Mouse (Mus musculus) heart, postnatal 25 days (tissue): Measurements from ENCODE around the gene Cstf3. TPM values are rescaled to one million over a fixed set of nuclear protein-coding genes. Genes with fewer than 3 reads are reported as not detected.

Experiments used
- DNase-seq: peaks from one replicate; pipeline ENCODE4 v3.0.0; 2022; ENCODE audit warnings: low spot score
- intact Hi-C: fragments of 180-260 bp; cut with DNase I; formaldehyde crosslinking; loops from one replicate; pipeline ENCODE4 v1.15.1; 2025
- total RNA-seq, 2 experiments: library from RNA; stranded (reverse); gene quantifications; 2 replicates each; pipeline ENCODE4 v1.2.3; 2021

Cstf3 gene
- total RNA-seq, 2 experiments from 2014 or later: 12.0 to 14.7 TPM

DNA sequence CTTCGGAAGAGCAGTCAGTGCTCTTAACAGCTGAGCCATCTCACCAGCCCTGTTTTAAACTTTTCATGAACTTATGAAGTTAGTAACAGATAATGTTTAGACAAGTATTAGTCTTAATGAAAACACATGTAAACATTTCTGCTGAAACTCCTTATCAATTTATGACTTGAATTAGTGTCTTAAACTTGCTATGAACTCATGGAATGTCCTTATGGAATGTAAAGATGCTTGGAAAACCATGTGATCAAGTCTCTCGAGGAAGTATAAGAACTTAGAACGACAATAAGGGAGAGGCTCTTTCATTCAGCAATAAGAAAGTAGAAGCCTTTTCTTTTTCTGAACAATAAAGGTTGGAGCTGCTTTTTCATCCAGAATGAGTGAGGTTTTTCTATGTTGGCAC is 114.0 kb downstream of the Cstf3 start:
- intact Hi-C loops: no loop called here
- DNase-seq: no peak

DNA sequence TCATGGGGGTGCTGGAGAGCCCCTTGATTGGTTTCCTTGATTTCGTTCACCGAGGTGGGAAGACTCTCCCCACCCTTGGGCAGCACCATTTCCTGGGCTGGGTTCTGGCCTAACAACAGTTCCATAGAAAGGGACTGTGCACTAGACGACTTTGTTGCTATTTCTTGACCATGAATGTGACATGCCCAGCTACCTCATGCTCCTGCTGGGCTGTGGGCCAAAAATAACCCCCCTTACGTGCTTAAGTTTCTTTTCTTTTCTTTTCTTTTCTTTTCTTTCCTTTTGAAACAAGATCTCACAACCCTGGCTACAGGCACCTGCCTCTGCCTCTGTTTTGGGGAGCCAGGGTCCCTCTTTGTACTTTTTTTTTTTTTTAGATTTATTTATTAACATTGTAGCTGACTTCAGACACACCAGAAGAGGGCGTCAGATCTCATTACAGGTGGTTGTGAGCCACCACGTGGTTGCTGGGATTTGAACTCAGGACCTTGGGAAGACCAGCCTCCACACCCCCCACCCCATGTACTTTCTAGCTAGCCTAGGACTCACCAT is 119.5 kb downstream of the Cstf3 start:
- intact Hi-C loops: no loop called here
- DNase-seq: no peak

DNA sequence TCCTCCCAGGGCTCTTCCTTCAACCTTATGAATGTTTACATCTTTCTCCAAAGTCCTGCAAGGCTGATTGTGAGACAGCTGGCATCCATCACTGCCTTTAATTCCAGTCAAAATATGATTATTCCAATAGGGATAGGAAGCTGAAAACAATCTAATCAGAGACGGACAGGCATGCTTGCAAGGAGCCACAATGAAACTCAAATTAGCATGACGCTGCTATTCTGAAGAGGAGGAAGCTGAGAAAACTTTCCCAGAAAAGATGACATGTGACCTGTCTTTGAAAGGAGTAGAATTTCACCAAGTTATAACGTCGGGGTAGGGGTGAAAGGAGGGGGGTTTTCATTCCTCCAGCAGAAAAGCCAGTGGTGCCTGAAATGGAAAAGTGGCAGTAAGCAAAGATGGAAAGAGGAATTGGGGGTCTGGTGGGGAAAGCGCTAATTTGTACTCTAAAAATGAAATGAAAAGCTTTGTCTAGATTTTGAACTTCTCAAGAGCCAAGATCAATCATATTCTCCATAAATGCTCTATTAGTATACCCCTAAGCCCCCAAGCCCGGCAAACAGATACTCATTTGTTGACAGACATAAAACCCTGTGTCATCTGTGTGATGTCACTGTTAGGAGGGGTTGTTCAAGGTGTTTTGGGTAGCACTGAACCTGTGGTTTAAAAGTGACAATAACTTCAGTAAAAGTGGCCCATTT is 120.5 kb downstream of the Cstf3 start:
- intact Hi-C loops: no loop called here

DNA sequence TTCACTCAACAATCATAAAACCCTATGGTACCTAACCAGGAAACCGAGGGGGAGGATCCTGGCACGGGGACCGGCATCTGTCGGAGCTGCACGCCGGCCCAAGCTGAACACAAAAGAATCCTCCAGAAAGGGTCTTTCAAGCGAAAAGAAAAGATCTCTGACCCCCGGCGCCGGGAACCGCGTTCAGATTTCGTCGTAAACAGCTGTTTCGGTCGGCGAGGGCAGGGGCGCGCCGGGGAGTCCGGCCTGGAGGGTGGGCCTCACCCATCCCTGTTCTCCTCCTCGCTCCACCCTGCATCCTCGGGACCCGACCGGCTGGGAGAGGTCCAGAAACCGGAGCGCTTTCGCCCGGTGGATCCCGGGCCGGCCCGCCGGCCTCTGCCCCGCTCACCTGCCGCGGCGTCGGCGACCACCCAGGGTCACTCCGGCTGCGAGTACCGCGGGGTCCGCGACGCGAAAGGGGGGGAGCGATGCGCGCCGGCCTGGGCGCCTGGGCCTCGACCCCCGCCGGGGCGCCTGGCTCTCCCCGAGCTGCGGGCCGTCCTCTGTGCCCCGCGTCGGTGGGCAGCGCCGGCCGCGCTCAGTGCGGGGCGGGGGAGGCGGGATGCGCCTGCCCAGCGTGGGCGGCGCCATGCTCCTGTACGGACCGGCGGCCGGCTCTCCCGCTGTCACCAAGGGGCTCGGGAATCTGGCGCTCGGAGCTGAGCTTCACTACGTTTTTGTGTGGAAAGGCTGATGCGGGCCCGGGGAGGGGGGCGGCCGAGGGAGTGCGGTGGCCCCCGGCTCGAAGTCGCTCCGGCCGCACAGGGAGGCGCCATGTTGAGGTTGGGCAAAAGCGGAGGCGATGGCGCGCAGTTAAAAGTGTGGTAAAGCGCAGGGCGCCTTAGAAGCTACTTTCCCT is 121.5 kb downstream of the Cstf3 start, which contains the start of gene Tcp11l1:
Gene Tcp11l1 (minus strand): TSS at position 585 of the 901 bp plus-strand sequence.
- intact Hi-C loops: no loop called here
- peak; percentile 36 for DNase-seq

More for the DNA sequence above, 120.5 kb downstream of the Cstf3 start:
- no peak for DNase-seq

DNA sequence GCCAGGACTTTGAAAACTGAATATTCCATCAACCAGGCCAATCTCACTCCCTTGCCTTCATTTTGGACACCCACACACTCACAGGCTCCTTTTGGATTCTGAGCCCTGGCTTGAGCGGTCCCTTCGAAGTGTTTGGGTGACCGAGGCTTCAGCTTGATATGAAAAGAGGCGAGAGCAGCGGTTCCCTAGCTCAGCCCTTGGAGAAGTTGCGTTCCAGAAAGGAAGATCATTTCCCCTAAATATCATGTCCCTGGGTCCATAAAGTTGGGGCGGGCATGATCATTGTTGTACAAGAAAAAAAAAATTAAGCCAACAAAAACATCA is 122.1 kb downstream of the Cstf3 start:
- intact Hi-C loops: no loop called here
- DNase-seq: no peak

DNA sequence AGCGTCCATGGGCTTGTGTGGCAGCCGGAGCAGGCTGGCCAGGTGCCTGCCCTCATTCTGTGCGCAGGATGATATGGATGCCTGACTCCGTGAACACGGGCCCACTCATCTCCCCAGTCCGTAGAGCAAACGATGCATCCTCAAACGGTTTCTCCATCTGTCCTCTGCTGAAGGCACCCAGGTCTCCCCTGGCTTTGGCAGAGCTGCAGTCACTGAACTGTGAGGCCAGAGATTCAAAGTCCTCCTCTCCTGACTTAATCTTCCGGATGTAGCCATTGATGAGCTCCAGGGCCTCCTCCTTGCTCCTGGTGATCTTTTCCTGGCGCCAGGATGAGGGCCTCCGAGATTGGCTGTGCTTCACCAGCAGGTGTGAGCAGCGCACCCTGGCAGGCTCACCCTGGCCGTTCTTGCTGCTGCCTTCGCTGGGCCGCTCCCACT is 124.0 kb downstream of the Cstf3 start:
- DNase-seq: no peak
- intact Hi-C loops: no loop called here

Other genes with a start within 250 kb of the Cstf3 start
- gene D430041D05Rik, start 179.5 kb upstream of the Cstf3 start, total RNA-seq: under 1 TPM; 0.03 TPM
- gene Hipk3, start 96.1 kb upstream of the Cstf3 start, total RNA-seq: 100 to 1,000 TPM; 202 to 215 TPM
- 1 to 10 TPM; 6.0 to 7.3 TPM for gene Tcp11l1, start 121.6 kb downstream of the Cstf3 start, total RNA-seq
- gene Pin1rt1, start 125.9 kb downstream of the Cstf3 start, total RNA-seq: not detected
- under 1 TPM; 0.89 to 0.99 TPM for gene Depdc7, start 152.4 kb downstream of the Cstf3 start, total RNA-seq
- gene Qser1, start 226.2 kb downstream of the Cstf3 start, total RNA-seq: 10 to 100 TPM; 26.7 to 27.7 TPM